8 mouse cellular contexts compared by ENCODE assay signal in the genomic region with DNA sequence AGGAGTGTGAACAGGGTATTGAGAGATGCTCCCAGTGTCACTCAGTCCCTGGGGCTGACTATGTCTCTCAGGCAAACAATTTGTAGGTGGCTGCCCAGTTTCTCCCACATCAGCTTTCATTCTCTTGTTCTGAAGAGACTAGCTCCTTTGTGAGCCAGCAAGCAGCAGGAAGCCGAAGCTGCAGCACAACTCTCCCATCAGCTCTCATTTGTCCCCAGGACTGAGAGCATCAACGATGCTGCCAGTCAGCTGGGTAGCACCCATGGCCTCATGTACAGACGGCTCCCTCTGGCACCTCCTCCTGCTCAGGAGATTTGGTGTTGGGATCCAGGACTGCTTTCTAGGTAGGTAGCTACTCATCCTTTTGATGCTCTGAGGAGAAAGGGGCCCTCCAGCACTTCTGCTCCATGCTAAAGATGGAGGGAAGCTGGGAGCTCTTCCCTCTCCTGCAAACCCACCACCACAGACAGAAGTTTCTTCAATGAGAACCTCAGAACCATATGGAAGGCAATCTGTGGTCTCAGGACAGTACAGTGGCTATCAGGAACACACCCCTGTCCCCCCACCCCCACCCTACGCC. TPM values are rescaled to one million over a fixed set of nuclear protein-coding genes. Genes with fewer than 3 reads are reported as not detected.
DNase-seq lines count a peak whose midpoint lies in the region; ATAC-seq and TF ChIP-seq lines count a peak whose summit lies in the region.

No protein-coding gene starts in this region.

- no peak overlapping the region for H3K27ac ChIP-seq in lung, postnatal 0 days (ENCODE audit: low read length)
- H3K27ac ChIP-seq in forebrain, embryonic 16.5 days (ENCODE audit: low read length): peak overlapping the region; percentile 82
- H3K27ac ChIP-seq in midbrain, embryonic 11.5 days (ENCODE audit: low read depth, low read length): no peak overlapping the region

- peaks cover 31% of the 10 kb centered on the region for H3K27me3 ChIP-seq in erythroblast, embryonic 14.5 days (ENCODE audit: control insufficient read depth)
- H3K27me3 ChIP-seq in lung, postnatal 0 days (replicated peaks; ENCODE audit: insufficient read depth, low read length): no peaks in the 10 kb centered on the region
- no peaks in the 10 kb centered on the region for H3K27me3 ChIP-seq in forebrain, embryonic 16.5 days (replicated peaks; ENCODE audit: control insufficient read depth, insufficient read depth, low read length)
- peaks cover 5% of the 10 kb centered on the region for H3K27me3 ChIP-seq in midbrain, embryonic 11.5 days (ENCODE audit: control insufficient read depth, insufficient read depth, low read length)

- H3K9ac ChIP-seq in lung, postnatal 0 days (replicated peaks; ENCODE audit: low read depth): peak overlapping the region; percentile 72
- peak overlapping the region; percentile 70 for H3K9ac ChIP-seq in forebrain, embryonic 16.5 days (replicated peaks; ENCODE audit: low read depth, low read length)
- H3K9ac ChIP-seq in midbrain, embryonic 11.5 days (ENCODE audit: low read length): no peak overlapping the region

- peak overlapping the region; percentile 84 for H3K4me2 ChIP-seq in lung, postnatal 0 days (replicated peaks; ENCODE audit: low read depth, low read length)
- peak overlapping the region; percentile 99 for H3K4me2 ChIP-seq in forebrain, embryonic 16.5 days (ENCODE audit: low read length)
- peak overlapping the region; percentile 99 for H3K4me2 ChIP-seq in midbrain, embryonic 11.5 days

- peak overlapping the region; percentile 69 for H3K4me3 ChIP-seq in erythroblast, embryonic 14.5 days (replicated peaks)
- H3K4me3 ChIP-seq in lung, postnatal 0 days (ENCODE audit: low read depth, low read length): peak overlapping the region; percentile 80
- H3K4me3 ChIP-seq in forebrain, embryonic 16.5 days (replicated peaks; ENCODE audit: low read length): peak overlapping the region; percentile 59
- 0 out of 2 replicates have a peak overlapping the region, but pooled peaks have one; percentile 43 for H3K4me3 ChIP-seq in midbrain, embryonic 11.5 days (ENCODE audit: low read depth, low read length)

- H3K36me3 ChIP-seq in erythroblast, embryonic 14.5 days (ENCODE audit: control insufficient read depth): peaks cover 82% of the 10 kb centered on the region
- peaks cover 6% of the 10 kb centered on the region; the same call in 1 of the 2 replicates for H3K36me3 ChIP-seq in lung, postnatal 0 days (ENCODE audit: insufficient read depth, low read length)
- H3K36me3 ChIP-seq in forebrain, embryonic 16.5 days (ENCODE audit: control insufficient read depth, insufficient read depth): no peaks in the 10 kb centered on the region
- H3K36me3 ChIP-seq in midbrain, embryonic 11.5 days (ENCODE audit: control insufficient read depth, insufficient read depth, low read length): no peaks in the 10 kb centered on the region

- H3K9me3 ChIP-seq in erythroblast, embryonic 14.5 days (ENCODE audit: control insufficient read depth, low read length): no peaks in the 10 kb centered on the region
- H3K9me3 ChIP-seq in lung, postnatal 0 days (ENCODE audit: low read length): no peaks in the 10 kb centered on the region
- H3K9me3 ChIP-seq in forebrain, embryonic 16.5 days (ENCODE audit: control insufficient read depth, low read length): no peaks in the 10 kb centered on the region
- H3K9me3 ChIP-seq in midbrain, embryonic 11.5 days (ENCODE audit: control insufficient read depth, low read length): no peaks in the 10 kb centered on the region

- peaks cover 26% of the 10 kb centered on the region for H3K4me1 ChIP-seq in erythroblast, embryonic 14.5 days (ENCODE audit: control insufficient read depth)
- H3K4me1 ChIP-seq in lung, postnatal 0 days (ENCODE audit: insufficient read depth, low read depth, low read length): peaks cover 11% of the 10 kb centered on the region
- peaks cover 38% of the 10 kb centered on the region for H3K4me1 ChIP-seq in forebrain, embryonic 16.5 days (replicated peaks; ENCODE audit: control insufficient read depth, insufficient read depth, low read length)
- peaks cover 14% of the 10 kb centered on the region for H3K4me1 ChIP-seq in midbrain, embryonic 11.5 days (ENCODE audit: control insufficient read depth, insufficient read depth, low read length)

- no peak for TF ChIP-seq EP300 in lung, postnatal 0 days (IDR thresholded peaks at IDR 0.05)

- TF ChIP-seq CTCF in lung, postnatal 0 days (IDR thresholded peaks at IDR 0.05): no peak

- ATAC-seq in erythroblast, adult 5-6 weeks (replicated peaks; ENCODE audit: low FRiP score, poor library complexity, severe bottlenecking): no peak
- no peak for ATAC-seq in lung, postnatal 0 days
- ATAC-seq in forebrain, embryonic 16.5 days: peak; percentile 11
- no peak for ATAC-seq in midbrain, embryonic 11.5 days (ENCODE audit: low FRiP score)

- 39% methylated on average over 4 of the region's 4 CpGs for WGBS in lung, postnatal 0 days
- 15% methylated on average over 4 of the region's 4 CpGs for WGBS in forebrain, embryonic 16.5 days
- WGBS in midbrain, embryonic 11.5 days: 48% methylated on average over 4 of the region's 4 CpGs

- DNase-seq in lung, postnatal 0 days (ENCODE audit: low spot score): no peak
- DNase-seq in lung, postnatal 10 days: no peak
- DNase-seq in midbrain, embryonic 11.5 days (ENCODE audit: low spot score, missing footprints): peak; percentile 84
- DNase-seq in testis, postnatal 14 days (ENCODE audit: low spot score): no peak
- DNase-seq in ovary, postnatal 14 days (ENCODE audit: low spot score): no peak

RNA-seq across cellular contexts. Expression of a gene that starts 22.7 kb away (rescaled TPM):
- polyA plus RNA-seq in erythroblast, embryonic 14.5 days (2012): 0.05 and 0.09 TPM in 2 replicates
- total RNA-seq in erythroblast, adult 5-6 weeks (2015; ENCODE audit: low replicate concordance): 1.7 and 5.2 TPM in 2 replicates
- 3.8 and 4.0 TPM in 2 replicates for total RNA-seq in erythroblast, adult 5-6 weeks (2017; ENCODE audit: low replicate concordance)
- 9.3 and 9.4 TPM in 2 replicates for polyA plus RNA-seq in lung, postnatal 0 days (2015; fragmentation: Nextera tagmentation; extraction: Ambion mirVana)
- polyA plus RNA-seq in forebrain, embryonic 16.5 days (2015; fragmentation: Nextera tagmentation; extraction: Ambion mirVana): 1.2 and 1.3 TPM in 2 replicates
- polyA plus RNA-seq in midbrain, embryonic 11.5 days (2014; fragmentation: Nextera tagmentation; extraction: Ambion mirVana): 1.2 and 1.6 TPM in 2 replicates
